Mouse (Mus musculus) megakaryocyte, embryonic 14.5 days (primary cell): ENCODE measurements around the gene D230025D16Rik. TPM values are rescaled to one million over a fixed set of nuclear protein-coding genes. Genes with fewer than 3 reads are reported as not detected.
"Not testable (repeated sequence)": the region's sequence is repeated elsewhere in the genome, so short reads cannot be mapped to it uniquely, and the experiment has no call there.

ENCODE experiments used
- H3K27me3 ChIP-seq: replicated peaks from 2 replicates; pipeline ENCODE3; 2012; ENCODE audit warnings: inconsistent platforms
- H3K36me3 ChIP-seq: replicated peaks from 2 replicates; pipeline ENCODE3; 2012; ENCODE audit warnings: low read length, inconsistent platforms, mixed read lengths
- H3K4me1 ChIP-seq: 2 replicates; pipeline ENCODE4 v1.6.1; 2012; ENCODE audit warnings: inconsistent platforms
- H3K4me3 ChIP-seq: replicated peaks from 2 replicates; pipeline ENCODE3; 2012; ENCODE audit warnings: moderate library complexity, mild to moderate bottlenecking, inconsistent platforms
- H3K9me3 ChIP-seq: 2 replicates; pipeline ENCODE4 v1.6.1; 2012; ENCODE audit warnings: inconsistent platforms
- FLI1 ChIP-seq: IDR thresholded peaks from 2 replicates; pipeline ENCODE4 v1.6.1; 2012; ENCODE audit warnings: low read length, inconsistent platforms, mixed read lengths
- GATA1 ChIP-seq: IDR thresholded peaks from 3 replicates; pipeline ENCODE4 v1.6.1; 2012; ENCODE audit warnings: mixed read lengths, low read length, inconsistent platforms, borderline replicate concordance
- polyA plus RNA-seq: library from polyadenylated mRNA; stranded (reverse); fragments of >175 nt; gene quantifications from 2 replicates; pipeline ENCODE4 v1.2.3, GENCODE M21; 2012; ENCODE audit warnings: low replicate concordance; ENCODE audit not compliant: insufficient read depth

The D230025D16Rik gene
- polyA plus RNA-seq, result 1.4 and 2.1 TPM in 2 replicates

- Histone ChIP-seq H3K4me3 (peak within 1 kb of the TSS; percentile 98), H3K27me3 (no peaks in the 10 kb centered on the region), H3K4me1 (peaks cover 27% of the 10 kb centered on the region), H3K9me3 (no peaks in the 10 kb centered on the region), H3K36me3 (peaks cover 8% of the 10 kb centered on the region)
- no peak for TF ChIP-seq FLI1
- no peak for TF ChIP-seq GATA1
Observed at GRCm38 (mm10) chr8:105224413-105225271, at the start of gene D230025D16Rik. Gene D230025D16Rik (plus strand): TSS chr8:105225145.

- H3K27me3 ChIP-seq, H3K4me3 ChIP-seq, H3K9me3 ChIP-seq: not testable (repeated sequence)
- peaks cover 30% of the 10 kb centered on the region for H3K36me3 ChIP-seq
- H3K4me1 ChIP-seq, result peaks cover 16% of the 10 kb centered on the region
Observed at GRCm38 (mm10) chr8:105175287-105175686, 49.7 kb upstream of the D230025D16Rik start.

- H3K36me3 ChIP-seq, result peaks cover 45% of the 10 kb centered on the region
- H3K4me3 ChIP-seq, result no peak overlapping the region
- TF ChIP-seq FLI1 (no peak), GATA1 (no peak)
- no peaks in the 10 kb centered on the region for H3K27me3 ChIP-seq
- peaks cover 7% of the 10 kb centered on the region for H3K4me1 ChIP-seq
- no peaks in the 10 kb centered on the region for H3K9me3 ChIP-seq
Observed at GRCm38 (mm10) chr8:105178211-105178800, 46.6 kb upstream of the D230025D16Rik start.

- peaks cover 6% of the 10 kb centered on the region; the same call in 1 of the 2 replicates for H3K4me1 ChIP-seq
- no peaks in the 10 kb centered on the region for H3K9me3 ChIP-seq
- peaks cover 38% of the 10 kb centered on the region for H3K36me3 ChIP-seq
- no peaks in the 10 kb centered on the region for H3K27me3 ChIP-seq
- TF ChIP-seq GATA1 (no peak), FLI1 (no peak)
- H3K4me3 ChIP-seq, result no peak overlapping the region
Observed at GRCm38 (mm10) chr8:105182201-105182600, 42.7 kb upstream of the D230025D16Rik start.

- H3K9me3 ChIP-seq, result no peaks in the 10 kb centered on the region
- no peaks in the 10 kb centered on the region for H3K27me3 ChIP-seq
- H3K36me3 ChIP-seq, result peaks cover 21% of the 10 kb centered on the region
- TF ChIP-seq GATA1, result no peak
- TF ChIP-seq FLI1, result no peak
- peaks cover 20% of the 10 kb centered on the region for H3K4me1 ChIP-seq
- H3K4me3 ChIP-seq, result no peak overlapping the region
Observed at GRCm38 (mm10) chr8:105186467-105187005, 38.4 kb upstream of the D230025D16Rik start.

GRCm38 (mm10) chr8:105192182-105192581 is 32.8 kb upstream of the D230025D16Rik start:
- Histone ChIP-seq H3K9me3 (no peaks in the 10 kb centered on the region), H3K27me3 (no peaks in the 10 kb centered on the region), H3K4me1 (peaks cover 21% of the 10 kb centered on the region), H3K4me3 (no peak overlapping the region), H3K36me3 (peaks cover 37% of the 10 kb centered on the region)
- TF ChIP-seq FLI1 (no peak), GATA1 (no peak)

- TF ChIP-seq GATA1, result no peak
- TF ChIP-seq FLI1, result no peak
- no peaks in the 10 kb centered on the region for H3K9me3 ChIP-seq
- peaks cover 21% of the 10 kb centered on the region for H3K4me1 ChIP-seq
- H3K27me3 ChIP-seq, result no peaks in the 10 kb centered on the region
- peaks cover 33% of the 10 kb centered on the region for H3K36me3 ChIP-seq
- H3K4me3 ChIP-seq, result no peak overlapping the region
Observed at GRCm38 (mm10) chr8:105205748-105206147, 19.2 kb upstream of the D230025D16Rik start.

GRCm38 (mm10) chr8:105206766-105207275 is 18.1 kb upstream of the D230025D16Rik start:
- TF ChIP-seq FLI1, result no peak
- peaks cover 29% of the 10 kb centered on the region for H3K36me3 ChIP-seq
- H3K4me1 ChIP-seq, result peaks cover 22% of the 10 kb centered on the region

GRCm38 (mm10) chr8:105207675-105208273 is 17.2 kb upstream of the D230025D16Rik start:
- H3K36me3 ChIP-seq, result peaks cover 25% of the 10 kb centered on the region
- H3K4me3 ChIP-seq, result no peak overlapping the region
- H3K27me3 ChIP-seq, result no peaks in the 10 kb centered on the region
- no peaks in the 10 kb centered on the region for H3K9me3 ChIP-seq
- TF ChIP-seq GATA1, result no peak
- no peak for TF ChIP-seq FLI1
- peaks cover 22% of the 10 kb centered on the region for H3K4me1 ChIP-seq

More at GRCm38 (mm10) chr8:105206766-105207275, 18.1 kb upstream of the D230025D16Rik start:
- no peaks in the 10 kb centered on the region for H3K27me3 ChIP-seq
- H3K9me3 ChIP-seq, result no peaks in the 10 kb centered on the region
- H3K4me3 ChIP-seq, result no peak overlapping the region
